Mouse (Mus musculus): ENCODE measurements around the gene Vasp. TPM values are rescaled to one million over a fixed set of nuclear protein-coding genes. Genes with fewer than 3 reads are reported as not detected.

The Vasp gene
- polyA plus RNA-seq, 1 experiment, result 17.7 TPM

DNA sequence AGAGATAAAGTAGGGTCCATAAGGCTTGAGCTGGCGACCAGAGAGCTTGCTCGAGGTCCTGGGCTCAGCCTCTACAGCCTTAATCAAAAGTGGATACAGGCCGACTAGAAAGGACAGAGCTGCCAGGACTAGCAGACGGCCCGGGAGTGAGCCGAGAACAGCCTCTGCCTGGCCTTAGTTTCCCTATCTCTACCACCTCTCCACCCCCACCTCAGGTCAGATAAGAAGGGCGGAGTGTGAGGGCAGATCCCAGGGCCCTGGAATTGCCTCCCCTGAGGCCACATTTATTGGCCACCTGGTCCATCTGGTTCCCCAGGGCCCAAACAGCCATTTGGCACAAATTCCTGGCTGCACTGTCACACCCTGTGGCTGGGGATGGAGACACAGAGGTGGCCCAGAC lies 6.5 kb downstream of the Vasp start:
- Histone ChIP-seq H3K27me3 (ENCODE audit: control insufficient read depth) (no peaks in the 10 kb centered on the region), H3K36me3 (ENCODE audit: control insufficient read depth) (peaks cover 87% of the 10 kb centered on the region), H3K4me3 (replicated peaks) (peak overlapping the region; percentile 59), H3K9me3 (ENCODE audit: control insufficient read depth, low read length) (no peaks in the 10 kb centered on the region), H3K4me1 (ENCODE audit: control insufficient read depth) (peaks cover 87% of the 10 kb centered on the region)
- peak; percentile 65 for TF ChIP-seq GATA1 (IDR thresholded peaks at IDR 0.05; ENCODE audit: low read length)
- no peak for TF ChIP-seq TAL1 (IDR thresholded peaks at IDR 0.05; ENCODE audit: low read length)

DNA sequence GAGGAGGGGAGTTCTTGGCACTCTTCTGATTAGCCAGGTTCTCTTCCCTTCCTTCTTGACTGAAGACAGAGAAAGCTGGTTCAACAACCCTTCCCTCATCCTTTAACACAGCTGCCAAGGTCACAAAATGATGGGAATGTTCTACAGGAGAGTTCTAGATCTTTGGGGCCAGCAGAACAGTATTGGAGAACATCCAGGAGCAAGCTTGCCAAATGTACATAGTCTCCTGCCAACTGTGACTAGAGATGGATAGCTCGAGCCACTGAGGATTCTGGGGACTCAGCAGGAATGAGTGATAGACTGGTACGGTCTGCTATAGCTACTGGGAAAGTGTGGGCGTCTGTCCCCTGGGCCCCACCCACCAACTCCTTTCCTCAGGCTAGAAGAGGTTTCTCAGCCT lies 13.3 kb downstream of the Vasp start:
- Histone ChIP-seq H3K9me3 (ENCODE audit: control insufficient read depth, low read length) (no peaks in the 10 kb centered on the region), H3K27me3 (ENCODE audit: control insufficient read depth) (no peaks in the 10 kb centered on the region), H3K36me3 (ENCODE audit: control insufficient read depth) (peaks cover 86% of the 10 kb centered on the region), H3K4me3 (replicated peaks) (no peak overlapping the region), H3K4me1 (ENCODE audit: control insufficient read depth) (peaks cover 59% of the 10 kb centered on the region)
- TF ChIP-seq GATA1 (IDR thresholded peaks at IDR 0.05; ENCODE audit: low read length) (no peak), TAL1 (IDR thresholded peaks at IDR 0.05; ENCODE audit: low read length) (no peak)

DNA sequence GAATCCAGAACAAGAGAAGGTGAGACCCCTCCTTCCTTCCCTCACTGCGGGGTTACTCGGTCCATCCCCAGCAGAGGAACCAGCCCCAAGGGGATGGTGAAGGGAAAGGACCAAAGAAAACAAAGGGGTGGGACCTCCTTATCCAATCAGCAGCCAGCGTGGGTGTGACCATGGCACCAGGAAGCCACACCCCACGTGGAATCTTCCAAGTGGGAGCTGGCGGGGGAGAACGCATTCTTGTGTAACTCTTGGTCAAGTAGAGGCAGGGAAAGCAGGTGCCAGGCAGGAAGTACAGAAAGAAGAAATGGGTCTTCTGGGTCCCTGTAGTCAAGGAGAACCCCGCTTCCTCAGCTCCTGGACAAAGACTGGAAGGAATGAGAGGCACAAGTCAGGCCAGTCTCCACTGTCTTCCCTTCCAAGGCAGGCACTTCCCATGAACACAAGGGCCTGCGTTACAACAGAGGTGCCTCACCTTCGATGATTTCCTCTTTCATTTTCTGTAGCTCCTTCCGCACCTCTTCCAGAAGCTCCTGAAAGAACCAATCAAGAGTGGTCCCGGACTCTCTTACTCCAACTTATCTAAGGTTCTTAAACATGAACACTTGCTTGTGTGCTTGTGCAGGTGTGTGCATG lies 14.1 kb downstream of the Vasp start:
- no peak for TF ChIP-seq GATA1 (IDR thresholded peaks at IDR 0.05; ENCODE audit: low read length)
- TF ChIP-seq TAL1 (IDR thresholded peaks at IDR 0.05; ENCODE audit: low read length), result no peak
- Histone ChIP-seq H3K36me3 (ENCODE audit: control insufficient read depth) (peaks cover 78% of the 10 kb centered on the region), H3K27me3 (ENCODE audit: control insufficient read depth) (no peaks in the 10 kb centered on the region), H3K9me3 (ENCODE audit: control insufficient read depth, low read length) (no peaks in the 10 kb centered on the region), H3K4me1 (ENCODE audit: control insufficient read depth) (peaks cover 61% of the 10 kb centered on the region), H3K4me3 (replicated peaks) (peak overlapping the region; percentile 44)

DNA sequence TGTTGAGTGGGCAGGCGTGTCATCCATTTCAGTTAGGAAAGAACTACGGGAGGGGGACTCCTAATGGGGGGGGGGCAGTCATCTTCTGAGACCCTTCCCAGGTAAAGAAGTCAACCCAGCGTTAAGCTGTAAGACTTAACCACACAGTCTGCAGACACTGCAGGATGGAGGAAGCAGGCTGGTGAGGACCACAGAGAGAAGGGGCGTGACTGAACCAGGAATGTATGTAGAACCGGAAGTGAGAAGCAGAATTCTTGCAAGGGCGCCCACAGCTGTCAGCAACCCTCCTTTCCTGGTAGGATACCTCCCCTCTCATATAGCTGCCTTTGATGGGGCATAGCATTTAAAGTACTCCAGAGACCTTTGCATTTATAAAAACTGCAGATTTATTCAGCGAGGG lies 15.1 kb downstream of the Vasp start:
- Histone ChIP-seq H3K9me3 (ENCODE audit: control insufficient read depth, low read length) (no peaks in the 10 kb centered on the region), H3K4me1 (ENCODE audit: control insufficient read depth) (peaks cover 63% of the 10 kb centered on the region), H3K4me3 (replicated peaks) (no peak overlapping the region), H3K36me3 (ENCODE audit: control insufficient read depth) (peaks cover 68% of the 10 kb centered on the region), H3K27me3 (ENCODE audit: control insufficient read depth) (no peaks in the 10 kb centered on the region)
- no peak for TF ChIP-seq GATA1 (IDR thresholded peaks at IDR 0.05; ENCODE audit: low read length)
- TF ChIP-seq TAL1 (IDR thresholded peaks at IDR 0.05; ENCODE audit: low read length), result no peak

DNA sequence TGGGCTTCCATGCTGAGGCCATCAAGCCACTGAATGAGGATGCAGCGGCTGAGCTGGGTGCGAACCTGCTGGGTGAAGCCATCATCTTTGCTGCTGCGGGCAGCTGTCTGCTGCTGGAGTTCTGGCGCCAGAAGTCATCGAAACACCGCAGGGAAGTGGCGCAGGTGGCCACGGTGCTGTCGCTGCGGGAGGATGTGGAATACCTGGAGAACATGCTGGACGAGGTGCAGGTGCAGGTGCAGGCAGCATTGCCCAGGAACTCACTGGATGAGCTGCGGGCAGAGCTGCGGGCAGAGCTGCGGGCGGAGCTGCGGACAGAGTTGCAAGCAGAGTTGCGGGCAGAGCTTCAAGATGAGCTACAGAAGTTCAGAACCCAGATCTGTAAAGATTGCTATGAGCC lies 16.2 kb downstream of the Vasp start:
- Histone ChIP-seq H3K9me3 (ENCODE audit: control insufficient read depth, low read length) (no peaks in the 10 kb centered on the region), H3K36me3 (ENCODE audit: control insufficient read depth) (peaks cover 57% of the 10 kb centered on the region), H3K27me3 (ENCODE audit: control insufficient read depth) (no peaks in the 10 kb centered on the region), H3K4me1 (ENCODE audit: control insufficient read depth) (peaks cover 59% of the 10 kb centered on the region), H3K4me3 (replicated peaks) (no peak overlapping the region)
- TF ChIP-seq GATA1 (IDR thresholded peaks at IDR 0.05; ENCODE audit: low read length) (no peak), TAL1 (IDR thresholded peaks at IDR 0.05; ENCODE audit: low read length) (no peak)

DNA sequence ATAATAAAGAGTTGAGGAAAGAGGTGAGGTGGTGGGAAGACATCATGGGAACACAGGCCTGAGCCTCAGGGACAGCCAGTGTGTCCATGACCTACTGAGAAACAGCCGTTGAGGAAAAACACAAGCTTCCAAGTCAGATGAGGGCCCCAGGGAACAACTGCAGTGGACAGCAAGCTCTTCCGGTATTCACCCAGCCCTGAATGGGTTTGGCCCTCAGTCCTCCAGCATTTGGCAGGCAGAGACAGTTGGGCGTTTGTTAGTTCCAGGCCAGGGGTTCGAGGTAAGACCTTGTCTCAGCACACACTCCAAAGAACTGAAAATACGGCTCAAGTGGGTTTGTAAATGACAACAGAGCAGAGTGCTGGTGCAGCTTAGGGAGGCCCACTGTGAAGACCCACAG lies 18.2 kb downstream of the Vasp start:
- H3K4me3 ChIP-seq (replicated peaks), result no peak overlapping the region
- no peaks in the 10 kb centered on the region for H3K27me3 ChIP-seq (ENCODE audit: control insufficient read depth)
- peaks cover 44% of the 10 kb centered on the region for H3K36me3 ChIP-seq (ENCODE audit: control insufficient read depth)
- H3K9me3 ChIP-seq (ENCODE audit: control insufficient read depth, low read length), result no peaks in the 10 kb centered on the region
- peaks cover 60% of the 10 kb centered on the region for H3K4me1 ChIP-seq (ENCODE audit: control insufficient read depth)
- TF ChIP-seq GATA1 (IDR thresholded peaks at IDR 0.05; ENCODE audit: low read length) (no peak), TAL1 (IDR thresholded peaks at IDR 0.05; ENCODE audit: low read length) (no peak)

DNA sequence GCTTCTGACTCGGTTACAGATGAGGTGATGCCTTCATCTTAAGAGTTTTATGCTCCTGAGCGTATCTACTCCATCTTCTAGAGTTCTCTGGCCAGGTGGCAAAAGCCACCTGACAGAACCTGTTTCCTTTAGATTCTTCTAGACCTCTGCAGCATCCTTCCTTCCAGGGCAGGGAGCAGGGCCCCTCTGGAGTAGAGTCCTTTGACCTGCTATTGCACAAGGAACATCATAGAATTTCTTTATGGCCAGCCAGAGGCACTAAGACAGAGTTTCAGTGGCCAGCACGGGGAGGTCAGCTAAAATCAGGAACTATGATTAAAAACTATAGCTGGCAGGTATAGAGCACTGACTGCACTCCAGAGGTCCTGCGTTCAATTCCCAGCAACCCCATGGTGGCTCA lies 19.5 kb downstream of the Vasp start:
- Histone ChIP-seq H3K4me1 (ENCODE audit: control insufficient read depth) (peaks cover 54% of the 10 kb centered on the region), H3K36me3 (ENCODE audit: control insufficient read depth) (peaks cover 39% of the 10 kb centered on the region), H3K27me3 (ENCODE audit: control insufficient read depth) (no peaks in the 10 kb centered on the region), H3K9me3 (ENCODE audit: control insufficient read depth, low read length) (no peaks in the 10 kb centered on the region; the same call in 1 of the 2 replicates), H3K4me3 (replicated peaks) (no peak overlapping the region)
- TF ChIP-seq GATA1 (IDR thresholded peaks at IDR 0.05; ENCODE audit: low read length) (no peak), TAL1 (IDR thresholded peaks at IDR 0.05; ENCODE audit: low read length) (no peak)

DNA sequence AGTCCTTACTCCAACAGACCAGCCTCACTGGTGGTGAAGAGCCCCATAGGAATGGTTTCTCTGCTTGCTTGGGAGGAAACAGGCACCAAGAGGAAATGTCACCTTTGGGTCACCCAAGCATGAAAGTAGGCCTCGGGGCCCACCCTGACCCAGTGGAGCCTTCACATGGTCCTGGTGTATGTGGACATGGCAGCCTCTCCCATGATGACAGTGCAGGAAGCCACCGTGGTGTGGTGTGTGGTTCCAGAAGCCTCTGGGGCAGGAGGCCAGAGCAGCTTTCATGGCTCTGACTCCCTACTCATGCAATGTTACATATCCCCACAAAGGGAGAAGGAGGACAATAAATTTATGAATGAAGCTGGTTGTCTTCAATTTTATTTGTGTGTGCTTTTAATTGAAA lies 24.1 kb downstream of the Vasp start:
- Histone ChIP-seq H3K27me3 (ENCODE audit: control insufficient read depth) (no peaks in the 10 kb centered on the region), H3K9me3 (ENCODE audit: control insufficient read depth, low read length) (no peaks in the 10 kb centered on the region; the same call in 1 of the 2 replicates), H3K4me3 (replicated peaks) (no peak overlapping the region), H3K36me3 (ENCODE audit: control insufficient read depth) (peaks cover 56% of the 10 kb centered on the region), H3K4me1 (ENCODE audit: control insufficient read depth) (peaks cover 73% of the 10 kb centered on the region)
- TF ChIP-seq TAL1 (IDR thresholded peaks at IDR 0.05; ENCODE audit: low read length) (no peak), GATA1 (IDR thresholded peaks at IDR 0.05; ENCODE audit: low read length) (no peak)

DNA sequence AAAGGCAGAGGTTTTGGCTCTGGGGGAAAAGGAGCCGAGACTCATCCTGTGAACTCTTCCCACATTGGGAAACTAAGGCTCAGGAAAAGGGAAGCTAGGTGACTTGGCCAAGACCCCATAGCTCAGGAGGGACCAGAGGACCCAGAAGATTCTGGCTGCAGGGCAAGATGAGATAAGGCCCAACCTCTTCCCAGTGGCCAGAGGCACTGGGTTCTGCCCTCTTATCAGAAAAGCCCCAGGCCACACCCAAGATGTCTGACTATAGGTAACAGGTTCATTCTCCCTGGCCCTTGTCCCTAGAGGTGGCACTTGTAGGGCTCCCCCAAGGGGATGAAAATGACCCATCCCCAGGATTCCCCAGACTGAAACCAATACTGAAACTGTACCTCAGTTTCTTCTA lies 24.8 kb downstream of the Vasp start:
- H3K9me3 ChIP-seq (ENCODE audit: control insufficient read depth, low read length), result no peaks in the 10 kb centered on the region; the same call in 1 of the 2 replicates
- no peak for TF ChIP-seq TAL1 (IDR thresholded peaks at IDR 0.05; ENCODE audit: low read length)
- peak; percentile 69 for TF ChIP-seq GATA1 (IDR thresholded peaks at IDR 0.05; ENCODE audit: low read length)
- no peaks in the 10 kb centered on the region for H3K27me3 ChIP-seq (ENCODE audit: control insufficient read depth)
- peaks cover 60% of the 10 kb centered on the region for H3K36me3 ChIP-seq (ENCODE audit: control insufficient read depth)
- H3K4me1 ChIP-seq (ENCODE audit: control insufficient read depth), result peaks cover 74% of the 10 kb centered on the region
- H3K4me3 ChIP-seq (replicated peaks), result peak overlapping the region; percentile 9

DNA sequence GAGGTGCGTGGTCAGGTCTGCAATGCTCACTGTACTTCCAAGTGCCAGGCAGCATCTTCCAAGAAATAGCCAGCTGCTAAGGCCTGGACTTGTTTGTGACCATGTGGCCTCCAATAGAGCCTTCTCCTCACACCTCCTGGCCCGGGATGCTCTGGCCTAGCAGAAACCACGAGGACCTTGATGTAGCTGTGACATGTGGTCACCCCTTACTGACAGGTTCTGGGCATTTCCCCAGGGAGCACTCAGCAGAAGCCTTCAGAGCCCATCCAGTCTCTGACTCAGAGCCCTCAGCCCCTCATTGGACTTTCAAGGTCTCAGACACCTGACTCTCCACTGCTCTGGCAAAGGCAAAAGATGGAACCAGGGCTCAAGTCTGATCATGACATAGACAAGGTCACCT lies 26.5 kb downstream of the Vasp start:
- H3K4me3 ChIP-seq (replicated peaks), result no peak overlapping the region
- TF ChIP-seq TAL1 (IDR thresholded peaks at IDR 0.05; ENCODE audit: low read length) (no peak), GATA1 (IDR thresholded peaks at IDR 0.05; ENCODE audit: low read length) (no peak)
- no peaks in the 10 kb centered on the region for H3K27me3 ChIP-seq (ENCODE audit: control insufficient read depth)
- no peaks in the 10 kb centered on the region; the same call in 1 of the 2 replicates for H3K9me3 ChIP-seq (ENCODE audit: control insufficient read depth, low read length)
- H3K4me1 ChIP-seq (ENCODE audit: control insufficient read depth), result peaks cover 83% of the 10 kb centered on the region
- H3K36me3 ChIP-seq (ENCODE audit: control insufficient read depth), result peaks cover 76% of the 10 kb centered on the region

Measured in erythroblast, embryonic 14.5 days (primary cell).